Mouse (Mus musculus) urinary bladder, postnatal 36 days (tissue): ENCODE measurements at regions not wholly inside any gene's neighbourhood (a gene's known extent, or its start where the extent isn't known, plus 50 kb on each side); places are given as distances from the start of the nearest gene placed in this dataset.
"Not testable (repeated sequence)": the region's sequence is repeated elsewhere in the genome, so short reads cannot be mapped to it uniquely, and the experiment has no call there.

Experiments used
- DNase-seq, 2 experiments: peaks; one replicate each; pipeline ENCODE4 v3.0.0; 2022; ENCODE audit warnings: low spot score in 2 of 2, mixed read lengths in 1 of 2

DNA sequence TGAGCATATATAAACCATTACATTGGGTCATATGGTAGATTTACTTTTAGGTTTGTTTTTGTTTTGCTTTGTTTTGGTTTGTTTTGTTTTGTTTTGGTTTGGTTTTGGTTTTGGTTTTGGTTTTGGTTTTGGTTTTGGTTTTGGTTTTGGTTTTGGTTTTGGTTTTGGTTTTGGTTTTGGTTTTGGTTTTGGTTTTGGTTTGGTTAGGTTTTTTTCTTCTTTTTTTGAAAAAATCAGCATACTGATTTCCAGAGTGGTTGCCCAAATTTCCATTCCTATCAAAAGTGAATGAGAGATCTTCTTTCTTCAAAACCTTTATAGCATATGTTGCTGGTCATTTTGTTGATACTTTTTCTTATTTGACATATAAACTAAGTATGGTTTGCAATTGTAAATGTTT is 444.0 kb downstream of the Arl4a start:
- not testable (repeated sequence) for DNase-seq

DNA sequence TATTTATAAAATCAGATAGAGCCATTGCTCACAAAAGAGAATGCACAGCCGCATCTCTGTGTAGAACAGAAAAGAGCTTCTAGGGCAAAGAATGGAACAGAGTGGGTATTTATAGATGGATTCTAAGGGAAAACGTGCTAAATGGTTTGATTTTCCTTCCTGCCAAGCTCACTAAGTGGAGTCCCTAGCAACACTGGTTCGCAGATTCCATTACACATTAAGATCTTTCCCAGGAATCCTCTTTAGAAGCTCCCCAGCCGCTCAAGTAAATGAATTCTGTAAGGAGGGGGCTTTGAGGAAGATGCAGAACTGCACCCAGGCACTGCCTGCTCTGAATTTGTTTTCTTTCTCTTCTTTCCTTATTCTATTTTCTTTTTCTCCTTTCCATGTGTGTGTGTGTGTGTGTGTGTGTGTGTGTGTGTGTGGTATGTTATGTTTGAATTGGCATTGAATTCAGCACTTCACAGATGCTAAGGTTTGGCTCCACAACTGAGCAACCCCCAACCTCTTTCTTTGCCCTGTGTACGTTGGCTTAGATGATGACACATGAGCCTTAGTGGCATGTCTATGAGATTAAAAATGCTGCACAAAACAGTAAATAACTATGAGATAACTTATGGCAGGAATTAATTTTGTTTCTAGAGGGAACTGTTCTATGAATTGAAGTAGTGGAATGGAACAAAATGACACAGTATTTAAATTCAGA is 450.5 kb downstream of the Arl4a start:
- no peak for DNase-seq

DNA sequence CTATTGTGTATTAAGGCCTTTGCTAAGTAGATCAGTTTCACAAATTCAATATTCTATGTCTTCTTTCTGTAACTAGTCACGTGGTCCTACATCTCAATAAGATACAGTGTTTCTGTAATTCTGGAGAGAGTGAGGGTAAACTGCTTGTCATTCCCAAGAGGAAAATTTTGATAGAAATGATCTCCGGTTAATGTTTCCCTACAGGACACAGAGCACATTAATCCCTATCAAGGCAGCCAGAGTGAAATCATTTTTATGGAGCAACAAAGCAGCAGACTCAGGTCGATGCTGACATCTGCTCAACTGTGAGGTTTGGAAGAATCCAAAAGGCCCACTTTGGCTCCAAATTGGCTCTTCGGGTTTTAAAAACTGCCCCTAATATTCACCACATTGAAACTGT is 451.7 kb downstream of the Arl4a start:
- no peak for DNase-seq

DNA sequence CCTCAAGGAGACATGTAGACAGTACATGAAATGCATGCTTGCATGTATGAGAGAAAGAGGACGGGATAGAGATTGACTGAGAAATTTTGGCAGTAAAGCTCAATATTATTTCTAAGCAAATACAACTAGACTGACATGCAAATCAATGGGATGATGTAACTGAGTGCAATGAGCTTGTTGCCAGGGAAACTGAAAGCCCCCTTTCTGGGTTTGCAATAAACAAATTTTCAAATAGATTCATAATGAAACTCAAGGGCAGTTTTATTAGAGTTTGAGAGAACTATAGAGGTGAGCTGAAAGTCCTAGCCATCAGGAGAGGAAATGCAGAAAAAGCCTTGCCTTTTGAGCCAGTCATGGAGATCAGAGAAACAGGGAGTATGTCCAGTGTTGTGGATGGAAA is 460.2 kb downstream of the Arl4a start:
- DNase-seq, result no peak

DNA sequence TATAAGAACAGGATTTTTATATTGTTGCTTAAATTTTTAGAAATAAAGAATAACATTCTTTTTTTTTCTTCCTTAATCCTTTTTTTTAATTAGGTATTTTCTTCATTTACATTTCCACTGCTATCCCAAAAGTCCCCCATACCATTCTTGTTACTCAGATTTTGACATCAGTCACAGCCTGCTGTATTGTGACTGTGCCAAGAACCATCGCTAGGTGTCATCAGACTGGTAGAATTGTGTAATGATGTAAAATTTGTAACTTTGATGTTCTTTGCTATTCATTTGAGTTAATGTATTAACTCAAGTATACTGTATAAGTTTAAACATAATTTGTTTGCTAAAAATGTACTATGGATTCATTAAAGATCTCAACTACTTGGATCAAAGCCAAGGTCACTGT is 465.0 kb downstream of the Arl4a start:
- DNase-seq, result no peak

DNA sequence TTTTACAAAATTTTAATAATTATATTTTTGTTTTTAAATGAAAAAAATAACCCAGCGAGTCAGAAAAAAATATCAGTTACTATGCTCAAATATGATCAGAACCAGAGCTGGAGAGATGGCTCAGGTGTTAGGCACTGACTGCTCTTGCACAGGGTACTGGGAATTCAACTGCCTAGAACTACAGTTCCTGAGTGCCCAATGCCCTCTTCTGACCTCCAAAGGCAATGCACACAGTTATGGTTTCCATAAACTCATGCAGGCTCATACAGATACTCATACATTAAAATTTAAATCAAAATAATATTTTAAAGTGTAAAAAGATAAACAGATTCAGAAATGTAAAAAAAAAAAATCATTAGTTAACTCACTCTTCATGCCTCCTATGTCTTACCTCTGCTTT is 465.7 kb downstream of the Arl4a start:
- no peak for DNase-seq

DNA sequence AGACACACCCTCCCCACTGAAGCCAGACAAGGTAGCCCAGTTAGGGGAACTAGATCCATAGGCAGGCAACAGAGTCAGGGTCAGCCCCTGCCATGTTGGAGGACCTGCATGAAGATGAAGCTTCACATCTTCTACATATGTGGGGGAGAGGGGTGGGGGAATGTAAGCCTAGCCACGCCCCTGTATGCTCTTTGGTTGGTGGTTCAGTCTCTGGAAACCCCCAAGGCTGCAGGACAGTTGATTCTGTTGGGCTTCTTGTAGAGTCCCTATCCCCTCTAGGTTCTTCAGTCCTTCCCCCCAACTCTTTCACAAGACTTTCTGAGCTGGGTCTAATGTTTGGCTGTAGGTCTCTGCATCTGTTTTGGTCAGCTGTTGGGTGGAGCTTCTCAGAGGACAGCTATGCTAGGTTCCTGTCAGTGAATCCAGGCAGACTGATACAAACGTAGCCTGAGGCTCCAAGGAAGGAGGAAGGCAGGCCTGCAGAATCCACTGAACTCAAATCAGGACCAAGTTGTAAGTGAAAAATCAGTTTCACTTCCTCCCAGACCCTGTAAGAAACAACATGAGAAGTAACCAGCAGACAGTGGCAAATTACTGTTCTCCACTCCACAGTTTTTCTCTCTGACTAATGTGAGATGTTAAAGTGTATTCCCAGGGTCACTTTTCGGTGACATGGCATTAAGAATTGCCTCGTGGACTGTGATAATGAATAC is 476.9 kb downstream of the Arl4a start:
- DNase-seq, result no peak

DNA sequence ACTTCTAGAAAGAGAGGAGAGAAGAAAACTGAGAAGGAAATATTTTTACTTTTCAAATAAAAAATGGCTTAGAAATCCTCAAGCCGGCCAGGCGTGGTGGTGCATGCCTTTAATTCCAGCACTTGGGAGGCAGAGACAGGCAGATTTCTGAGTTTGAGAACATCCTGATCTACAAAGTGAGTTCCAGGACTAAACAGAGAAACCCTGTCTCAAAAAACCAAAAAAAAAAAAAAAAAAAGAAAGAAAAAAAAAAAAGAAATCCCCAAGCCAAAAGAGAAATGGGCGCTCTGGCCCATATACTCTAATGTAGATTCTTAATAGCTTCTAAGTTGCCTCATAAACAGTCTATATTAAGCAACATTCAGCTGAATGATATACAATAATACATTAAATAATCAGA is 479.3 kb downstream of the Arl4a start:
- DNase-seq, result no peak

DNA sequence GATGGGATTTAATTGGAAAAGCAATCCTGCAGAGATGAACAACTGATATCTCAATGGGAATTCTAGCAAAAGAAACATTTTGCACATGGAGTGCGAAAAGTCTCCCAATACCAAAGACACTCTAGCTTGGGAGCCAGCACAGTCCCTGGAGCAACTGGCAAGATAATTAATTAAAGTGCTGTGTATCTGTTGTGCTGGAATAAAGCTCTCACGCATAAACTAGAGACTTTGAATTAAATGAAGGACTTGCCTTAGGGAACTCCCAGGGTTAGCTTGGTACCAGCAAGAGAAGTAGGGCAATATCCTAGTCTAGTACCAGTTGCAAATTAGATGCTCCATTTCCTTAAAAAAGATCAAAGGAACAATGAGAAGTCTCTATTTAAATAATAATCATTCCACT is 501.5 kb downstream of the Arl4a start:
- DNase-seq, result no peak

DNA sequence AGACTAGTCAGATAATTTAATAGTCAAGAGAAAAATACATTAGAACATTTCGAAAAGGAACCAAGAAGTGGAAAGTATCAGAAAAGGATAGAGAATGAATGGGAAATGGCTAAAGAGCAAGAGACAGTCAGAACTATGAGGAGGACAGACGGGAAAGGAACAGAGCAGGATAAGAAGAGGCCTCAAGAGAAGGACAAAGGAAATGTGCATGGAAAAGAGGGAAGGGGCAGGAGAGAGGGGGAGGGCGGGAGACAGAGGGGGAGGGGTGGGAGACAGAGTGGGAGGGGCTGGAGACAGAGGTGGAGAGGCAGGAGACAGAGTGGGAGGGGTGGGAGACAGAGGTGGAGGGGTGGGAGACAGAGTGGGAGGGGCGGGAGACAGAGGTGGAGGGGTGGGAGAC is 509.7 kb downstream of the Arl4a start:
- no peak for DNase-seq

DNA sequence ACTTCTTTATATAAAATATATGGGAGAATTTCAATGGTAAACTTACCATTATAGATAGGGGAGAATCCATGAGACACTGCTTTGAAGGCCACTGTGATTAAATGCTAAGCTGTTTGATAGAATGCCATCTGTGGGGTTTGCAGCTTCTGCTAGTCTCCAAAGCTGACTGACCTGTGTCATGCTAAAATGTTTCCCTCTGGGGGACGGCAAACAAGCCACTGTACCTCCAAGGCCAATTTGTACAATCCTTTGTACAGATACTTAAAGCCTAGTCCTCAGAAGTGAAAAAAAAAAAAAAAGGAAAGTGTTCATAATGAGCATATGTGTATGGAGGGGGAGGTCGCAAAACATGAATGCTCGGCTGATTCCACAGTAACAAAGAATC is 510.6 kb downstream of the Arl4a start:
- DNase-seq, result no peak

DNA sequence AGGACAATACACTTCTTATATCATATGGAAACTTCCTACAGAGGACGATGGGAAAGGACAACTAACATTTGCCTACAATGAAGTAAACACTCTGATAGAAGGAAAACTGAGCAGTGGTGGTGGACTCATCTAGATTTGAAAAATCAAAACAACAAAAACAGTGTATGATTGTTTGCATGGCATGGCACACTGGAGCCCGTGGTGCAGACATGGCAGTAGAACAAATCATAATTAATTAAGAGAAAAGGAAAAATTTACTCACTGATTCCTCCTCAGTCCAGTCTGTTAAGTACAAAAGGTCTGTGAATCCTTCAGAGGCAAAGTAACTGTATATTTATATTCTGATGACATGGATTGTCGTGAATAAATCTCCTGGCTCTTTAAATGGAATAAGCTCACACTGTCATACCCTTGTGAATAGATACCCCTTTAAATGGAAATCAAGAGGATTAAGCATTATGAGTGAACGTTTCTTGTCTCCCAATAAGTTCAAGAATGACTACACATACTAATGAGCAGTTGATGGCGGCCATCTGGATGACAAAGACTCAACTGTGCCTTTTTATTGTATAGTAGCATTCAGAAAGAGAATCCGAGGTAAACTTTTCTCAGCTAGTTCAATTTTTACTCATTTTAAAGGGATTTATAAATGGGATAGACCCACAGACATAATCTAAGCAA is 511.1 kb downstream of the Arl4a start:
- DNase-seq, result no peak

DNA sequence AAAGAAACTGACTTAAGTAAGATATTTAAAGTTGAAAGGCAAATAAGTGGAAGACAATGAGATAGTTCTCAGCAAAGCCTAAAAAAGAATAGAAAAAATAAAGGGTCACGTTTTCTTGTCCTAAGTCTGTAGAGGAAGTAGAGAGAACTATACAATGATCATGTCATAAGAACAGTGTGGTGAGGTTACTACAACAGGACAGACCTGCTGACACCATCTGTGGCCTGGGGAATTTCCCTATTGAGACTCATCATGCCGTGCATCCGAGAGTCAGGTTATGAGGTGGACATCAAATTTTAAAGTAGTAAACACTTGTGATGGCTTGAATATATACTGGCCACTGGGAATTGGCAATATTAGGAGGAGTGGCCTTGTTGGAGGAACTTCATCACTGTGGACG is 522.1 kb downstream of the Arl4a start:
- no peak for DNase-seq

DNA sequence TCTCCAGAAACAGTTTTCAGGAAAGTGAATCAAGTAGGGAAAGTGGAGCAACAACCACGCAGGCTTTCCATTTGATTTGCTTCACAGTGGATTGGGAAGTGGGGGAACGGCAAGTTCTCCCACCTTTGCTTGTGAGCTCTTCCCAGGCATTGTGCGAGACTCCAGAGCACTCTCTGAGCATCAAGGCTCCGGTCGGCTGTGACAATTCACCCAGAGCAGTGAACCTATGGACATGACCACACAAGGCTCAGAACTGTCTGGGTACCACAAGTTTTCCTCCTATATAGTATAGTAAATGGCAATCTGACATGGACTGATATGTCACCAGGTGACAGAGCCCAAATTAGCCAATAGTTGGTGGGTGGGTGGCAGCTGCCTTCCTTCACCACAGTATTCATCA is 527.0 kb downstream of the Arl4a start:
- no peak for DNase-seq

DNA sequence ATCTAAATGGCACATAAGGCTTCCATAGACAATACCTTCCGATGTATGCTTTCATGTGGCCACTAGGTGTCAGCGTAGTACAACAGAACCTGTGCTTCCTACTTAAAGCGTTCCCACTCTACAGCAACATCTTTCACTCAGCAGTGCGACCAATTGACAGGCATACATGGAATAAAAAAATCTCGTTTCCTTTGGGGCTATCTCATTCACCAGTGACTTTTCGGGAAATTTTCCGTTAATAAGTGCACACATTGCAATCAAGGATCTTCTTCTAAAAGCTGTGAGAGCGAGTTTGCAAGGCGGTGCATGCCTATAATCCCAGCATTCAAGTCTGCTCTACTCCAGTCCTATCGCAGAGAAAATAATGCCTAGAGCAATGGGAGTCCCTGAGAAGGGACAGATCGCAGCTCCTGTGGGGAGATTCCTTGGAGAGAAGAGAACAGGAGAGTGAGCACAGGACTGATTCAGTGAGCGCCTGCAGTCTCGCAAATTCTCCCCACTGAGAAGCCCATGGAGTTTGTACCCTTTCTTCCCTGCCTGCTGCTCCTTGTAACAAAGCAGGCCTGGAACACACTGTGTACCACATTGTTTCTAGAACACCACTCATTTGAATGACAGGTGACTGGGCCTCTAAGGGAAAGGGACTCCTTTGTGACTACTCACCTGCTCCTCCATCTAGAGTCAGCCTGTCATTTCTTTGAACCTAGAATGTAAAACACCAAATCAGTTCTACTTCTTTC is 527.6 kb downstream of the Arl4a start:
- DNase-seq, result peak; percentile 26 to 57

DNA sequence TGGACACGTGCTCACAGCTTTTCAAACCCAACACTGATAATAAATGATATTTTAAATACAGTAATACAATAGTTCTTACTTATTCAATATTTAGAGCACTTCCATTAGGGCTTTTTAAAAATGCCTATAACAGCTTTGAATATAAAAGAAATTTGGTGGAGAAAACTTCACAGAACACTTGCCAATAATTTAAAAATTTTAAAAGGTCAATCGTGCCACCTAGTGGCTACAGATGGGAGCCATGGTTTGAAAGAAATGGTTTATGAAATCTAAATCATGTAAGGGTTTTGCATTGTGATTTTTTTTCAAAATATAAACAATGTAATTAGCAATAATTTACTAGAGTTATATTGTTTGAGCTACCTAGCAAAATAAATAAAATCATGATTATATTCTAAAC is 541.6 kb downstream of the Arl4a start:
- no peak for DNase-seq

DNA sequence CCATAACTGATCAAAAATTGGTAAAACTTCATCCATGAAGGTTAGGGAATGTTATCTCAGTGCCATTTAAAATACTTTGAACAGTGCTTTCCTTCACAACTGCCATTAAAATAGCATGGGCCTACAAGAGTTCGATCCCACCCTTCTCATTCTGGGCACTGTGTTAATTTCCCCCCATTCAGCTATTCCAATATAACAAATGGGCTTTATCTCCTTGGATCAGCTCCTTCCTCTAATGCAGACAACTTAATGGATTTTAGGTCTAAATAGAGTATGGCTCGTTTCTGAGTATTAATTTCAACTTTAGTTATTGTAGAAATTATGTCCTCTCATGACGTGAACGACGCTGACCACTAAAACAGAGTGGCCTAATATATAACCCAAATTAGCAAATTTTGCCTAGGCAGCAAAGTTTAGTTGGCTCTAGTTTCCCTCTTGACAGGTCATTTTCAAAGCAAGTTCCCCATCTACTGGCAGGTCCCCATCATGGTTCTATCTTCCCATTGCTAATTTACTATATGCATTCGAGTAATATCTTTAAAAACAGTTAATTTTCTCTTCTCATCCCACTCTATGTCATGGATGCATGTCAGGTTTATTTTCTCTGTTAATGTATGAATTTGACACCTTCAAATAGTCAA is 544.1 kb downstream of the Arl4a start:
- no peak for DNase-seq

DNA sequence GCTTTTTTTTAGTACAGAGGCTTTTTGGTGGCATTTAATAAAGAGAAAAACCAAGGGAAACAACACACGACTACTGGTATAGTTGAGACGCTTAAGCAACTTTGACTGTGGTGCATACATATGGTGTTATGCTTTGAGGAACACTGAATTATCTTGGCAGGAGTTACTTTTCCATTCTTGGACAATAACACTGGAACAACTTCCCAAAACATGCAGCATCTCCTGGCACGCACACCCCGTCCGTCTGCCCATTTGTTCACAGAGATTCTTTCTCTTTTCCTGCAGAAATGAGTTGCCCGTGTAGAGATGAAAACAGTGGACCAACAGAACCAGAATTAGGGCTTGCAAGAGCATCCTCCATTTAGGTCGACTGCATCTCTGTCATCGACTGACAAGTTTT is 544.7 kb downstream of the Arl4a start:
- DNase-seq, result no peak

DNA sequence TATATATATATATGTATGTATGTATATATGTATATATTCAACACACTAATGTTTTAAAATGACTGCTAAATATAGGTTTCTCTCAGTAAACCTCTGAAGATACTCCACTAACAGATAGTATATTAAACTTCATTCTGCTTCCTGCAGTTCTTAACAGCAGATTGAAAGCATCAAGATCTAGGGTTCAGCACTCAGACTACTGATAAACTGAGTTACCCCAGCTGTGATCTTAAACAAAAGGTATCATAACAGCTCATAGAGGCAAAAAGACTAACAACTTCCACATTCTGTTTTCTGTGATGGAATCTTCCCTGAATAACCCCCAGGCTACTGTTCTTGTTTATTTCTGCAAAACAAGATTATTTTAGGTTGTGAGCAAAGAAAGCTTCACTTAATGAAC is 564.8 kb downstream of the Arl4a start:
- no peak for DNase-seq
